Mouse (Mus musculus) kidney, postnatal 4 days (tissue): ENCODE measurements around the gene Abcd2.
A peak's percentile ranks its signal among the peaks of the same experiment; 100 is the strongest.

ENCODE experiments used
- DNase-seq, 2 experiments: peaks; one replicate each; pipeline ENCODE4 v3.0.0; 2021; ENCODE audit warnings: mixed read lengths in 2 of 2

Abcd2 gene

DNA sequence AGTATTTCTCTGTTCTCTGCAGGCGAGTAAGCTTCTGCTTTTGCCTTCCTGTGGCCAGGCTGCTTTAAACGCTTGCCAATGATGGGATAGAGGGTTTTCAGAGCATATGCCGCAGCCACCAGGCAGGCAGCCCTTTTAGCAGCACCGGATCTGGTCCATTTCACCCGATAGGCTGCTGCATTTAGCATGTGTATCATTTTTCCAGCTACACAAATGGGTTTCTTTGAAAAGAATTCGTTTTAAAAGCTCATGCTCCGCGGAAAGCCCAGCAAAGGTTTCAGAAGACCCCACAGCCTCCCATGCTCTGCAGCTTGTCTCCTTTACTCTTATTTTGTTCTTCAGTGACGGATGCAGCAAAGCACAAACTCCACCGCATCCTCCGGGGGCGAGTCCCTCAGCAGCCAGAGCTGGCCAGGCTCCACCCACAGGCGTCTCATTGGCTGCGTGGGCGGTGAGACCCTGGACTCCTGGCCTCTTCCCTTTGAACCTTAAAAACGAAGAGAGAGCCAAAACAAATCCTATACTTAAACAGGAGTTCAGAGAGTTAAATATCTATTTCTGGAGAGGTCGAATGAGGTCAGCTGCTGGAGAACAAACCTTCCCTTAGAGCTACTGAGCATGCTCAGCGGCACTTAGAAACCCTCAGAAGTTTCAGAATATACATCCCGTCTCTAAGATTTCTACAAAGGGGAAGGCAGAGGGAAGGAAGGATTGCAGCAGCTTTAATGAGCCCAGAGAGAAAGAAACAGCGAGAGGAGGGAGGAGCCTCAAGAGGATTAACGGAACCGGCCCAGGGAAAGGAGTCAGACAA is at the start of gene Abcd2:
Gene Abcd2 (minus strand): TSS at position 388 of the 811 bp plus-strand sequence.
- peak; percentile 84 to 90 for DNase-seq

DNA sequence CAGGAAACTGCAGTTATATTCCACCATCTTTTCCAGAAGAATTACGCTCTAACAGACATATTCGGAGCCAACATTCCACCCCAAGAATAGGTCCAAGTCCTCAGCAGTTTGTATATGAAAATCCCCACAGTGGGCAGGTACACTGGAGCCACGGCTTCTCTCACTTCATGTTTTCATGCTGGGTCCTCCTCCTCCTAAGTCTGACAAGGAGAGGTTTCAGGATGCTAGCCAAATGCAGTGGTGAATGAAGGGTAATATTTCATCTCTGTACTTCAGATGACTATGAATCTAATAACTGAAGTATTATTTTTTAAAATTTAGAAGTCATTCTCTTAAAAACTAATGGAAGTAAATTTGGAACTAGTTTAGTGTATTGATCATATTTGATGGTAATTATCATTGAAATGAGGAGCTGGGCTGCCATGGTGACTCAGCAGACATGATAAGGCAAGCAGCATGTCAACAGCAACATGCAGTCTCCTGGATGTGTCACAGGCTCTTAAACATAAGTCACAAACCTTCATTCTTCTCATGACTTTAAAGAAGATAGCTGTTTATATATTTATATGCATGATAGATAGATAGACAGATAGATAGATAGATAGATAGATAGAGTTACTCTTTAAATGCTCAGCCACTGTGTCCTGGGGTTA is 49.2 kb upstream of the Abcd2 start:
- no peak for DNase-seq

DNA sequence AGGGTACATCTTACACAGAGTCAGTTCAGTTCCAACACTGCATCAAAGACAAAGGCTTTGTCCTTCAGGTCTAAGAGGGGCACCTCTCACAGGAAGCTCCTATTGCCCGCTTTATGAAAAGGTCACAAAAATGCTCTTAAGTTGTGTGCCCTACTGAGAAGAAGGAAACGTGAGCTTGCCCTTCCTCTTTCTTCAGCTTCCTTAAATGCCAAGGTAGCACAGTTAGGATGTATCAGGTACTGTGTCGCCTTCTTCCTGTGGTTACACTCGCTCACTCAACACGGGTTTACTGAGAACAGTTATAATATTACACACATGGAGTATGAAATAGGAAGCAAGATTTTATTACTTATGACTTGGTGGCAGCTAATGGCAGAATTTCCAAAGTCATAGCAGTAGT is 45.7 kb upstream of the Abcd2 start:
- DNase-seq, result no peak

DNA sequence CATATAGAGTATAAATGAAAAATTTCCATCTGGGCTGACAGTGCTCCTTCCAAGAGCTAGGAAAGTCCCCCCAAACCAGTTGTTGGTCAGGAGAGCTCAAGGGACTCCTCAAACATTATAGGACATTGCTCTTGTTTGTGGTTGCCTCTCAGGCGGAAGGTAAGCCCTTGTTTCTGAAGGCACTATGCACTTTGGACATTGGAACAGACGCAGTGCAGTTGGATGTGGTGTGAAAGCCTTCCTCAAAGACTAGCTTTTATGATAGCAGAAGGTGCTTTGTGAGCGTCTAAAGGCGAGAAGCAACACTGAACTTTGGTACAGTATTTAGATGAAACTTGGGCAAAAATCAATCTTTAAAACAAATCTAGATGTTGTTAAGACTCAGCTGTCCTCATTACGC is 14.9 kb upstream of the Abcd2 start:
- no peak for DNase-seq

DNA sequence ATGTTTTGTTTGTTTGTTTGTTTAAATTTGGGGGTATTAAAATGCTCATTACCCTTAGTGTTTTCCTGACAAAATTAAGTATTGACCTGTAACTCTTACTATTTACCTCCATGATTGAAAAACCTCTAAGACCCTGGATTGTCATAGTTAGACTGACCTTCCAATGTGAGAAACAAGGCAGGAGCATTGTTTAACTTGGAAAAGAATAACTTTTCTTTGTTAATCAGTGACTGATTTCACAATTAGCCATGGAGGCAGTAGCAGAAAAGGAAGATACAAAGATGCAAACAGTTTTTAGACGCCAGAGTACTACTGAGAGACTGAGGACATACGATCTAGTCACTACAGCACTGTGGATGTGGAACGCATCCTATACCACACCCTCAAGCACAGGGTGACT is 11.9 kb upstream of the Abcd2 start:
- no peak for DNase-seq

DNA sequence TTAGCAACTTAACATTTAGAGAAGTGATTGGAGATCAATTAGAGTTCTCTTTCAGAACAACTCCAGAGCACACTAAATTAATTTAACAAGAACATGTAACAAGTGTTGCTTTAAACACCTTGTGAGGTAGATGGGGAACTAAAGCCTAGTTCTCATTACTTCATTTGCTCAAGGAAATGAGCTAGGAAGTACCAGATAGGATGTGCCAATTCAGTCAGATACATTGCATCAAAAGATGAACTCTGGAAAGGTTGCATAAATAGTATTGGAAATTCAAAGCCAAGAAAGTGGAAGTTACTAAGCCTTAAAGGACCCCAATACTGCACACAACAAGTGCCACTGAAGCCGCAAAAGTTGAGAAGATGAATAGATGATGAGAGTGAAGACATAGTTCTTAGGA is 10.9 kb upstream of the Abcd2 start:
- DNase-seq, result no peak

DNA sequence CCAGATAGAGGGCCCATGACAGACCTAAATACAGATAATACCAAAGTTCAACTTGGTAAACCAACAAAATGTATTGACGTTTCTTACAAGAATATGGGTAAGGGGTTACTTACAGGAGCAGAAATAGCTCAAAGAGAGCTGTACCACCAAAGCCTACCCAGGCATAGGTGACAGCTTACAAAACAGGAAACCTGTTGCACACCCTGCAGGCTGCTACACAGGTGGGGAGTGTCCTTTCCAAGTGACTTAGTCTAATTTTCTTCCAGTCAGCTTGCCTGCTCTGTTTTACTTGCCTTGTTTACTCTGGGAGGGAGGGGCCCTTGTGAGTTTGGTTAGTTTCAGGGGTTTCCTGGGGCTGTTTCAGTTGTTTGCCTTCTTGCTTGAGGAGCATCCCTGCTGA is 9.2 kb upstream of the Abcd2 start:
- DNase-seq, result no peak

DNA sequence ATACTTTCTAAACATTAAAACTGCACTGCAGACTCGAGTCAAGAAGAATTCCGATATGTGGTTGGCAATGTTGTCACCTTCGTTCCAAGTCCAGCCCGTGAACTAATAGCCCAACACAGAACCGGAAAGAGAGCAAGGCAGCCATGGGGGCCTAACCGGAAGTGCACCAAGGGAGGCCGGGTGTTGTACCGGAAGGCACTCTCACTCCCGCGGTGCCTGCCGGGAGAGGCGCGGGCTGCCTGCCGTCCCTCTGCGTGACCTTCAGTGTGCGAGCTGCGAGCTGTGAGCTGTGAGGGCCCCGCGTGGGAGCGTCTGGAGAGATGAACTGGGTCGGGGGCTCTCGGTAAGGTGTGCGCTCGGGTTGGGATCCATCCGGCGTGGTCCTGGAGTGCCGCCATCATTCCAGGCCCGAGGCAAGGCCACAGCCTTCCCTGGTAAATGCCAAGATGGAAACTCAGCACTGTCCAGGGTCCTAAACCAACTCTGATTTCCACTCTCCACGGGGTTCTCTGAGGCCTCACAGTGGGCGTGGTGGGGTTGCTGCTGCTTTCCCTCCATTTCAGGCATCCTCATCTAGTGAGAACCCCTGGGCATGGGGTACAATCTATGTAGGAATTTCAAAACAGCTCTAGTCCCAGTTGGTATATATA is 7.8 kb upstream of the Abcd2 start, which contains the start of gene CN725425:
Gene CN725425 (plus strand): TSS at position 239 of the 650 bp plus-strand sequence.
- no peak for DNase-seq

DNA sequence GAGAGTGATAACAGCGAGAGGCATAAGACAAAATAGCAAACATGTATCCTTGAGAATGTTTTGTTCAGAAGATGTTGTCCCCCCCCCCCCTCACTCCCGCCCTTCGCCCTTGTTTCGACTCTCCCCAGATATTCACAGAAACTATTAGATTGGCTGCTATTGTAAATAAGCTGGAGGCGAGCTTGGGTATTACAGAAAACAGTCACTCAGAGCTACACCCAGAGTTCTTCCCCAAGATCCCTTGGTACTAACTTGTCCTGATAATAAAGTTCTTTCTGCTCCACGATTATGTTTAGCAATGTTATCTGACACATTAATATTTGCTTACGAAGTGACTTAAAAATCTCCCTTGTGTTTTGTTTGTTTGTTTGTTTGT is 612 bp upstream of the Abcd2 start:
- no peak for DNase-seq

DNA sequence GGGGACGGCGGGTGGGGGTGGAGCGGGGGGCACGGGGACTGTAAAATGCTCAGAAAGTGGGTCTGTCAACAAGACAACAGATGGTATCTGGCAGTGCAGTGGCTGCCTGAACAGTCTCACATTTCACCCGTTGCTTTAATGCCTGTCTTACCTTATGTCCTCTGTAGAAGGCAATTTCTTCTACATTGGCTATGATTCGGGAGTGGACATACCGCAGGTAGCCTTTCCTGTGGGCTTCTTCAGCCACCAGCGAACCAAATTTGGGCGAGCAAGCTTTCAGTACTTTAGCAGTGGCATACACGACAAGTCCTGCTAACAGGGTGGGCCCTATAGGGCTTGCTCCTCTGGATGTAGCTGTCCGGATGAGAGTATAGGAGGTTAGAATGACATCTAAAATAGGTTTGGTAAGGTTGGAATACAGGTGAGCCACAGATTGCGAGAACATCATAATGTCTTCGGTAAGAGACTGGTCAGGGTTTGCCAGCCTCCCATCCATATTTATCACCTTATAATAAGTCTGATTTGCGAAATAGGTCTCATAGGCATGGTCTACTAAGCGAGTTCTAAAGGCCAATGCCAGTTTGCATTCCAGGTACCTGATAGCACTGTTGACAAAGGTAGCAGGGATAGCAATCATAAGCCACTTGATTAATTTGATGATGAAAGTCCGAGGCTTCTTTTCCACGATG is 936 bp downstream of the Abcd2 start:
- DNase-seq, result no peak

DNA sequence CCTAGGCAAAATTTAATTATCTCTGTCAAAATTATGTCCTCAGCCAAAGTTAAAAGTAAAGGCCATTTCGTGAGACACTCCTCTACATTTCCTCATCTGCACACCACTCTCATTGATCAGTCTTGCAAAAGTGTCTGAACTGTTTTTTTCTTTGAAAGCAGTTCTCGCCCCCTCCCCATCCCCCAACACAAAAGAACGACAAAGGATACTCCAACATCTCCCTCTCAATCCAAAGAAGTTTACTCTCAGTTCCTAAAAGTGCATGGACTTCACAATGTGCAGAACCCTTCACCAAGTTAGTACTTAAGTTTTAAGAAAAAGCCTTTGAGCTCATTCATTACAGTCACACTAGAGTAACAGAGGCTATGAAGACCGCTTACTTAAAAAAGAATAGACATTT is 1.6 kb downstream of the Abcd2 start:
- DNase-seq, result no peak

DNA sequence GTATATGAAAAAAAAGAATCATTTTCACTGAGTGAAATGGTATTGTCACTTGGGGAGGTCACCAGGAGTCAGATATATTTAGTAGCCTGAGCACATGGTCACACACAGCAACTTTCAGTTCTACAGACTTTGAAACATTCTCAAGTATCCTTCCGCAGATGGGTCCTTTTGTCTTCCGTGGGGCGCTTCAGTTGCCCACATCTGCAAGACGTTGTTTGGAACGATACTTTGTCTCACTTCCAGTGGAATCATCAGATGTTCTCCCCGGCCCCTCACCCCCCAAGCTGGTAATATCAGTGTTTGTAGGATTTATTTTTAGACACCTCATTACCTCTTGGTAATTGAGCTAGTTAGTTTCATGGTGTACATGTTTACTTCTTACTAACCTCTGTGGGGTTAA is 5.2 kb downstream of the Abcd2 start:
- DNase-seq, result no peak

DNA sequence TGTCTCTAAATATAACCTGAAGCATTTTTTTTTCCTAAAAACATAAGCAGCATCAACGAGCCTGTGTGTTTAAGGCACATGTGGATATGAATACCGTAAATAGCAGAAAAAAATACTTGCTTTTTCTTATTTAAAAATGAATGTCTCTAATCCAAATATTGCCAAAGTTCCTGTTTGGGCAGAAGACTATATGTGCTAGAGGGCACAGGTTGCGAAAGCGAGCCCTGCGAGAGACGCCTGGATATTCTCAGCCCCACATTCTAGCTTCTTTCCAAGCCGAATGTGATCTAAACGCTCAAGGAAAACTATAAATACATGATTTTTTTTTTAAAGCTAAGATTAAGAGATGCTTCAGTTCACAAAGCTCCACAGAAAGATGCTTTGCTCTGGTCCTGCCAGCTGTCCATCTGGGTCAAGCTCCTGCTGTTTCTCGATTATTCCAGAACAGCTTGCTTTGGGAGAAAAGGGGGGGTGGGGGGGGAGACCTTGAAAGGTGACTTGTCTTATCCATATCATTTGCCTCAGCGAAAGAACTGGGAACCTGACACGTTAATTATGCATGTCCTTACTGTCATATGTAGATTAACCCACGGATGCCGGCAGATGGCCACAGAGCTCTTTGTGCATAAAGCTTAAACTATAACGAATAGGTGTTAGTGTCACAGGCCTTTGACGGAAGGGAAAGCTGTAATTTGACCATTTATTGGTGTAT is 11.5 kb downstream of the Abcd2 start:
- DNase-seq, result no peak

DNA sequence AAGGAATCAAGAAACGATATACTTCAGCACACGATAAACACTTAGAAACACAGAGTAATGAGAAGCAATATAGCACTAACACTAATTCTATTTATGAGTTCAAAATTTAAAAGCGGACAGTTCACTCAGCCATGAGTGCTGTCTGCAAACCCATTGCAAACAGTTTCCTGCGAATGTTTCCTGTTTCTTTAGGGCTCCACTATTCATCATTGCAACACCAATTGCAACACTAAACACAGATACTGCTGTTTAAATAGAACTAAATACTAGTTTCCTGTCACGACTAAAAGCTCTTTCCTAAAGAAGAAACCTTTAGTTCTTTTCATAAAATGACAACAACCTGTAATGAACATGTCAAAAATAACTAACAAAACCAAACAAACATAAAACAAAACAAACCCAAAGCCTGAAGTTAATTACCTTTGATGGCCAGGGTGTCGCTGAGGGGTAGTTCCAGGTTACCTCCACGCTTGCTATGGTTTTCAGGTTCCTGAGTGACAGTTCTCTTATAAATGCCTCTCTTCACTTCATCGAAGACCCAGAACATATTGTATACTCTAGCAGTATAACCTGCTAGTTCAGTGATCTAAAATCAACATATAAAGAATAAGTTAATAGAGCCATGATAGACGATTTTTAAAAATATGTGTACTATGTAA is 12.8 kb downstream of the Abcd2 start:
- no peak for DNase-seq

DNA sequence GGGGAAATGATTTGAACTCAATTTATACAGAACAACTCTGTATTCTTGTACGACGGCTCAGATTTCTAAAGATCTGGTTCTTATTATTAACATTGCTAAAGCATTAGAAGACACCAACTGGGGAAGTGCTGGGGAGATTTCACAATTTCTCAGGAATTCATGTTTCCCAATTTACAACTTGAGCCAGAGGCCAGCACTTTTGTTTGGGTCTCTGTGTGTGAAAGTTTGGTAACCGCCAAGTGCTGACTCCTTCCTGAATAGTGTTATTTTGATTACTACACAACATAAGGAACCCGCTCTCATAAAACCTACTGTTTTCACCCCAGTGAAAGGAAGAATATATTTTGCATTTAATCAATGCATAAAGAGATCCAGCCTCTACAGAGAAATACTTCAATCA is 19.4 kb downstream of the Abcd2 start:
- no peak for DNase-seq

DNA sequence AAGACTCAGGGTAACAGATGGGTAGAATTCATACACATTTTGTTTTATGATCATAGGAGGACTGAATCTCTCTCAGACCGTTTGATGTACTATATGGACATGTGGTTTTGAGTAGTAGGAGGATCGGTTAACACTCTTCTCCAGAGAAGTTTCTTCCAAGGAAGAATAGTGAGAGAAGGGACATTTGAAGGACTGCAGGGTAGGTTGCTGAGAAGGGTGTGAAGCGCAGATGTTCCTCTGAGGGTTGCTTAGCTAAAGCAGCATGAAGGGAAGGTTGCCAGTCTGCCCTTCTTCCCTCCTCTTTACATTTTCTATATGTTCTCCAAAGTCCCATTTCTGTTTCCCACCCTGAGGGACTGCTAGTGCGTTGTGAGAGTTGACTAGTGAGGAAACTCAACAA is 20.3 kb downstream of the Abcd2 start:
- no peak for DNase-seq

DNA sequence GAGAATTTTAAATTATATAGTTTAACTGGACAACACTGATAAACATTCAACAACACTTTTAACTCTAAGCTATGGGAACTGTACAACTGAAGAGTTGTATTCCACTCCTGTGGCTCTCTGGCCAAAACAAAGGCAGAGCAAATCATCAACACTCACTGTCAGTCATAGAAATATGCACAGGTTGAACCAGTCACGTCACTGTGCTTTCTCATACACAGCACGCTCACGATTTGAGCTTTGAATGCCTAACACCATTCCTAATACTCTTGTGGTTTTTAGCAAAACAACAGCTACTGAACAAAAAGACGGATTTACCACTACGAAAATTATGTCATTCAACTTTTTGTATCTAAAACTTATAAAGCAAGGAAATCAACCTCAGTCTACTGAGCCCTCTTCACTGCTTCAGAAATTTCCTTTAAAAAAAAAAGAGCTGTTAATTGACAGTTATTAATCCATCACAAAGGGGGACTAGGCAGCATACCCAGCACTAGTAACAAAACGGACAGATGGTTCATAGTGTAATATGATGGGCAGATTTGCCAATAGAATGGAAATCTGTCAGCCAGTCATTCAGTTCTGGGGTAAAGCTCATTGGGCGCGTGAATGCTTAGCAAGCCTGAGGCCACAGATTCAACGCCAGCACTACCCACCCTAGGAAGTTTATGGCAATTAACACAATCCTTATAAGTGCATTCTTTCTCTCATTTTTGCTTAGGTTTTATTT is 20.8 kb downstream of the Abcd2 start:
- DNase-seq, result no peak

DNA sequence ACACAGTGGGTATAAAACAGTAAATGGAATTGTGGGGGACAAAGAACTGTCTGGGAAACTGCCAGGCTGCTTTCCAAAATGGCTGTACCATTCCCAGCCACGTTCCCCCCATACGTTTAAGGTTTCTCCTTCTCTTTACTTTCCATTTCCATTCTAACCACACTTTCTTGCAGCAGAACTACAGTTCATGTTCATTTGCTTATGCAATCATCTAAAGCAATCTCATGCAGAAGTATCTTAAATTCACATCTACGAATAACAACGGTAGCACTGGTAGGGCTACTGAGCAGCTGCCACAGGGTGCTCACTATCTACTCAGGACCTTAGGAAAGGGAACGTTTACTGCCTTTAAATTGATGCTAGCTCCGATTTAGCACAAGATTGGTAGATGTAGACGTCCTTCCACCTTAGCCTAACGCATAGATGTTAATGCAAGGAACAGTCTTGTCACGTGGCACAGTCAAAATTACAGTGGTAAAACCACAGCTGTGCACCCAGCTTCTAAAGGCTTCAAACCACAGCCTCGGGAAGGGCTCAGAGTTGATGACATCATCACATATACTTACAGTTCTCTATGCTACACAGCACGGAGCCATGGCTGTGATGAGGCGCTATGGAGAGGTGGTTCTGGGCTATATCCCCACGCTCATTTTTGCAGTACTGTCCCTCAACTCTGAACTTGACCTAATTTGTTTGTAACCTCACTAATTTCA is 23.6 kb downstream of the Abcd2 start:
- DNase-seq, result no peak

DNA sequence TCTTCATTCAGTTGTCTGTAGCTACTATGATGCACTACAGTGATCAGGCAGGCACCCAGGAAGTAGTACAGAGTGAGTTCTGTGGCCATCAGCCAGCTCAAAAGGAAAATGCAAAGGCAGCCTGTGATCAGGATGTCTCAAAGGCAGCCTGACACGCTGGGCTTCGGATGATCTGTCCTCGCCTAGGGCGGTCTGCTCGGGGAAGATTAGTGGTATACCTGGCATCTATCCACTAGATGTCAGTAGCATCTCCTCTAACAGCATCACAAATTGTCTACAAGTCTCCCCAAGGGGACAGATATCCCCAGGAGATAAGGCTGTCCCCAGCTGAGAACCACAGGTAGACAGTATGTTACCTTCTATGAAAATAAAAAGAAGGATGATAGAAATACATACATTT is 26.6 kb downstream of the Abcd2 start:
- peak; percentile 31 to 32 for DNase-seq

DNA sequence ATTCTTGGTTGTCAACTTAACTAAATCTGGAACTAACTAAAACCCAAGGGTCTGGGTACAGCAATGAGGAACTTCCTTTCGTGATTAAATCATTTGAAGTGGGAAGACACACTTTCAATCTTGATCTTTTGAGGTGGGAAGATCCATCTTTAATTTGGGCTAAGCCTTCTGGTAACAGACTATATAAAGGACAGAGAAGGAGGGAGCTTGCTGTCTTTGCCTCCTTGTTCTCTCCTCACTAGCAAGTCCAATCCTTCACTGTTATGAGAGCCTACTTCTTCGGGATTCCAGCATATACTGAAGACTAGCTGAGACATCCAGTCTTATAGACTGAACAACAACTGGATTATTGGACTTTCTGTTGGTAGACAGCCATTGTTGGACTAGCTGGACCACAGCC is 28.1 kb downstream of the Abcd2 start:
- no peak for DNase-seq

DNA sequence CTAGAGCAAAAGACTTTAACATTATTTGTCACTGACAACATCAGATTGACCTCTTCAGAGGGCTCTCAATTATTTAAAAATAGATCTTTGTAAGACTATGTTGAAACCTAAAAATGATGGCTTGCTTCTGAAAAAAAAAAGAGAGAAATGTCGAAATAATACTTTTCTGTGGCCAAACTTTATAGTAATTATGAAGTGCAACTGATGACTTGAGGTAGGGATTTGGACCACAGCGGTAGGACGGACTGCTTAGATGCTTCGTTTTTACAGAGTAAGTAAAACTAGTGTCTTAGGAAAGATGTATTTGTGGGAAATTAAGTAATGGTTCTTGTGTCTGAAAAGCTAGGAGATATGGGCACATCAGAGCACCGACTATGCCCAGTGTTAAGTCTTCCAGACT is 30.4 kb downstream of the Abcd2 start:
- no peak for DNase-seq
